Mouse (Mus musculus): Measurements from ENCODE around the gene Dhx30.
"Not testable (repeated sequence)": the region's sequence is repeated elsewhere in the genome, so short reads cannot be mapped to it uniquely, and the experiment has no call there.

The Dhx30 gene

DNA sequence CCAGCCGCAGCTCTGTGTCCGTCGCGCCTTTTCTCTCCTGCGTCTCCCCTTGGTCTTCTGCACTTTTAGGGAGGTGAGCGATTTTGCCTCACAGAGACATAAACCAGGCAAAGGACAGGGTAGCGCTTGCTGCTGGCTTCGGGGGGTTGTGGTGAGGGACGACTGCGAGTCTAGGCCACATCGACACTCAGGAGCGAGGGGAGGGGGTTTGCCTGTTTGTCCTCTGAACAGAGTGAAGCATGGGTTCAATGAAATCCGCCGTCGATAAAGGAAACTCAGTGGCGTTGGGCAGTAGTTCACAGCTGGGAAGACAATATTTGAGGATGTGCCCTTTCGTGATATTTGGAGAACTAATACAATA, at the start of gene Dhx30:
TSS of gene Dhx30 (minus strand) at position 52 of the 361 bp plus-strand sequence.
- no peak for DNase-seq (ENCODE audit: low spot score)

DNA sequence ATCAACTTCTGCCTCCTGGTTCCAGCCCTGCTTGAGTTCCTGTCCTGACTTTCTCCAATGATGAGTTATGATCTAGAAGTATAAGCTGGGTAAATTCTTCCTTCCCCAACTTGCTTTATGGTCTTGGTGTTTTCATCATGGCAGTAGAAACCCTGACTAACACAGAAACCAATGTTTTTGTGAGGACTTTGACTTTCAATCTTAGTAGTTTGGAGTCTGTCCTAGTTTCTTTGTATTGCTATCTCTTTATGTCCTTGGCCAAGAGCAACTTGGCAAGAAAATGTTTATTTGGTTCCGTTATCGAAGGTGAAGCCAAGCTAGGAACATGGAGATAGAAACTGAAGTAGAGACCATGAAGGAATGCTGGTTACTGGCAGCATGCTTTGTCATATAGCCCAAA, 45.4 kb upstream of the Dhx30 start:
- no peak for DNase-seq (ENCODE audit: low spot score)

DNA sequence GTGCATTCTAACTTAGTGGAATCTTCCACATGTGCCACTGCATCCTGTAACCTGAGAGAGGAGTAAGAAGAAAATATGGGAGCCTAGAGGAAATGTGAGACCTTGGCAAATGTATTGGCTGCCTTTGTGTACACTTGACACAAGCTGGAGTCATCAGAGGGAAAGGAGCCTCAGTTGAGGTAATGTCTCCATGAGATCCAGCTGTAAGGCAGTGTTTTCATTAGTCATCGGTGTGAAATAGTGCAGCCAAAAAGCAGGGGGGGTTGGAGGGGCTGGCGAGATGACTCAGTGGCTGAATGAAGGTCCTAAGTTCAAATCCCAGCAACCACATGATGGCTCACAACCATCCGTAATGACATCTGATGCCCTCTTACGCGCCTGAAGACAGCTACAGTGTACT, 44.8 kb upstream of the Dhx30 start:
- DNase-seq (ENCODE audit: low spot score) = no peak

DNA sequence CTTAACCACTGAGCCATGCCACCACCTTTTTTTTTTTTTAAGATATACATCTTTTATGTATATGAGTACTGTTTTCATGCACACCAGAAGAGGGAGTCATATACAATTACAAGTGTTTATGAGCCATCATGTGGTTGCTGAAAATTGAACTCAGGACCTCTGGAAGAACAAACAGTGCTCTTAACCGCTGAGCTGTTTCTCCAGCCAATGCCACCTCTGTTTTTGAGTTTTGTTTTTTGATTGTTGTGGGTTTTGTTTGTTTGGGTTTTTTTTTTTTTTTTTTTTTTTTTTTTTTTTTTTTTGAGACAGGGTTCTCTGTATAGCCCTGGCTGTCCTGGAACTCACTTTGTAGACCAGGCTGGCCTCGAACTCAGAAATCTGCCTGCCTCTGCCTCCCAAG, 42.9 kb upstream of the Dhx30 start:
- not testable (repeated sequence) for DNase-seq (ENCODE audit: low spot score)

DNA sequence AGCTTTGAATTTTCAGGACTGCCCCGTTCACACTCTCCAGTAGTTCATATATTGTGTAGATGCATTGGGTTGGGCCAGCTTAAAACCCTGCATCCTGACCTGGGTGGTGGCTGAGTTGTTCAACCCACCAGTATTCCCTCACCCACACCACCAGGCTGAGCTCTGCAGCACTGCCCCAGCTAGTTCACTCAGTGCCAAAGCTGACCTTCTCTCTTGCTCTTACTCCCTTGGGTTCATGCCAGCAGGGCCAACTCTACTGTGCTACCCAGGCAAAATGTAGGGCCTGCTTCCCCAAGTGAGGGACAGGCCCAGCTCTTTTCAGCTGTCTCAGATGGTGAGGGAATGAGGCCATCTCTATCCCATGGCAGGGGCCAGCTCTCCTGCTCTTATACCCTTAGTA, 41.4 kb upstream of the Dhx30 start:
- DNase-seq (ENCODE audit: low spot score) = peak; percentile 16

DNA sequence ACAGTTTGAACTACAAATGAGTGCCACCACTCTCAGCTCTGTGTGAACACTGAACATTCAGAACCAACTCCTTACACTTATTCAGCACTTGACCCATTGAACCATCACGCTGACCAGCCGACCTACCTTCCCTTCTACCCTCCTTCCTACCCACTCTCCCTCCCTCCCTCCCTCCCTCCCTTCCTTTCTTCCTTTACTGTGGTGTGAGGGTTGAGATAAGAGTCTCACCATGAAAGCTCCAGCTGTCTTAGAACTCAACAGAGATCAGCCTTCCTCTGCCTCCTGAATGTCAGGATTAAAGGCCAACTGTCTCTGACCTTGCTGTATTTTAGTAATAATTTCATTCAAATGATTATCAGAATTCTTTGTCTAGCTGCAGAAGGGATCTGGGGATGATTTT, 31.0 kb upstream of the Dhx30 start:
- no peak for DNase-seq (ENCODE audit: low spot score)

DNA sequence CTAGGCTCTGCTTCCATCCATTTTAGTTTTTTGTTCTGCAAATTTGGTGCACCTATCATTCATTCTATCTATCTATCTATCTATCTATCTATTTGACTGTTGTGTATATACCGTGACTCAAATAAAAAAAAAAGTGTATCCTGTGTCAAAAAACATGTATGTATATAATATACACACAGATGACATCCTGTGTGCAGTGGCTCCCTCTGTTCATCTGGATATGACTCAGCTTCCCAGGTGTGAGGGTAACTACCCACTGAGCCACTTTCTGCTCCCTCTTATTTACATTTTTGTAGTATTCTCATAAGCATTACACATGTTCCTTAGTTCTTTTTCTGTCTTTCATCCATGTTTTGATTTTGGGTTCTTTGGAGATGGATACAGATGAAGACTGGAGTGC, 24.5 kb upstream of the Dhx30 start:
- DNase-seq (ENCODE audit: low spot score) = no peak

DNA sequence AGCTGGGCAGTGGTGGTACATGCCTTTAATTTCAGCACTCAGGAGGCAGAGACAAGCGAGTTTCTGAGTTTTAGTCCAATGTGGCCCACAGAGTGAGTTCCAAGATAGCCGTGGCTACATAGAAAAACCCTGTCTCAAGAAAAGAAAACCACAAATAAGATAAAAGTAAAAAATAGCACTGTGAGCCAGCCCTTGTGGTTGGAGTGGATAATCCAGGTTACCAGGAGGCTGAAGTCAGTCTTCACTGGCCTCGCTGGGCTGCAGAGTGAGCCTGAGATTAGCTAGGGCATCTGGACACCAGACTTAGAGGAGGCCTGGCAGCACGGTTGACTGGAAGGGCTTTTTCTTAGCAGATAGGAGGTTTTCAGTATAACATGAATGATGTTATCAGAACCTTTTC, 21.5 kb upstream of the Dhx30 start:
- DNase-seq (ENCODE audit: low spot score) = no peak

DNA sequence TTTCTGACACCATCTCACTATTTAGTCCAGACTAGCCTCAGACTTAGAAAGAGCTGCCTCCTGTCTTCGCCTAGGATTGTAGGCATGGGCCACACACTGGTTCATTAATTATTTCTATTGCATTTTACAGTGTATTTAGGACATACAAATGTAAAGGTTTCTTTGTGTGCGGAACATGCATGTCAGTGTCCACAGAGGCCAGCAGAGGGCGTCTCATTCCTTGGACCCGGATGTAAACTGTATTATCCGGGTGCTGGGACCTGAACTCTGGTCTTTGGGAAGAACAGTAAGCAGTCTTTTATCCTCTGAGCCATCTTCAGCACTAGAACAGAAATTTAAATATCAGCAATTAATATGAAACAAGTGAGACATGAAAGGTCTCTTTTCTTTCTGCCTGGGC, 16.5 kb upstream of the Dhx30 start:
- DNase-seq (ENCODE audit: low spot score) = no peak

DNA sequence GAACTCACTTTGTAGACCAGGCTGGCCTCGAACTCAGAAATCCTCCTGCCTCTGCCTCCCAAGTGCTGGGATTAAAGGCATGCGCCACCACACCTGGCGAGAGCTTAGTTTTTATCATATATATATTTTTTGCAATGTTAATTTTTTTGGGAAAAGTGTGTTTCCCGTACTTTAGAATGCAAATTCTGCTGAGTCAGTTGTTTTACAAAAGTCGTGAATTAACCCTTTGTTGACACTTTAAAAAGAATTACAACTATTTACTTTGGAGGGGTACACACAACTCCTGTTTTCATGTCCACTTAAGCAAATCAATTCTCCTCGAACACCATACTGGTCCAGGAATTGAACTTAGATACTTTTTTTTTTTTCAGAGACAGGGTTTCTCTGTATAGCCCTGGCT, 15.3 kb upstream of the Dhx30 start:
- no peak for DNase-seq (ENCODE audit: low spot score)

DNA sequence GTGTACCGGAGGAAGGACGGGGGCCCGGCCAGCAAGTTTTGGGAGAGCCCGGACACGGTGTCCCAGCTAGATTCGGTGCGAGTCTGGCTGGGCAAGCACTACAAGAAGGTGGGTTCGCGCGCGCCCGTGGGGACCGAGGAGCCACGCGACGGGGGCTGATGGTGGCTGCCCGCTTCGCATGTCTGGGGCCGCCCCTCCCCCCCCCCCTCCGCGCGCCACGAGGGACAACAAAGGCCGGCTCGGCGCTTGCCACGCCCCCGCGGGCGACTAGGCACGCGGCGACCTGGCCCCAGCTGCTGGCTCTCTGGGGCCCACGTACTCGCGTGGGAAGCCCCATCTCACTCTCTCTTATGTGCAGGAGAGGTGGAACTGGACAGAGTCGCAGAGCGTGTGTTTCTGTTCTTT, 14.6 kb upstream of the Dhx30 start:
- DNase-seq (ENCODE audit: low spot score) = no peak

DNA sequence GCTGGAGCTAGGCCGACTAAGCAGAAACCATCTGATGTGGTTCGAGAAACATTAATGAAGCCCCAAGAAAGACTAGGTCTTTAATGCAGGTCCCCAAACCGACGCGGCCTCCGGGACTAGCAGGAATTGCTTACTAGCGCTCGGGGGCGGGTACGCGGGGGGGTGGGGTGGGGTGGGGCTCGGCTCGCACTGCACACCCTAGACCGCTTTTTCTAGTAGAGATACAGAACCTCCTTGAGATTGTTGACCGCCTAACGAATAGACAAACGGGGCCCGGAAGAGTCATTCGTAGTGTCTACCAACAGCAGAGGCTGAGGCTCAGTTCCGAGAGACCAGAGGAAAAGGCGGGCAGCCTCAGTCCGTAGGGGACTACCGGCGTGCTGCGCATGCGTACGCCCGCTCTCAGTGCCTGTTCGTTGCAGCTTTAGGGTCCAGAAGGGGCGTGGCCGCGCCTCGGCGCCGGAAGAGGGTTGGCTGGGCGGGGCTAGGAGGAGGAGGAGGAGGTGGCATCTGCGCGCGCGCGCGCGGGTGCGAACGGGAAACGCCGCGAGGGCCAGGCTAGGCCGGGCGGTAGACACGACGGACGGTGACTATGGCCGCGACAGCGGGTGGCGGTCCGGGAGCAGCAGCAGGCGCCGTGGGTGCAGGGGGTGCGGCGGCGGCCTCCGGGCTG, 14.0 kb upstream of the Dhx30 start:
- DNase-seq (ENCODE audit: low spot score) = peak; percentile 98

DNA sequence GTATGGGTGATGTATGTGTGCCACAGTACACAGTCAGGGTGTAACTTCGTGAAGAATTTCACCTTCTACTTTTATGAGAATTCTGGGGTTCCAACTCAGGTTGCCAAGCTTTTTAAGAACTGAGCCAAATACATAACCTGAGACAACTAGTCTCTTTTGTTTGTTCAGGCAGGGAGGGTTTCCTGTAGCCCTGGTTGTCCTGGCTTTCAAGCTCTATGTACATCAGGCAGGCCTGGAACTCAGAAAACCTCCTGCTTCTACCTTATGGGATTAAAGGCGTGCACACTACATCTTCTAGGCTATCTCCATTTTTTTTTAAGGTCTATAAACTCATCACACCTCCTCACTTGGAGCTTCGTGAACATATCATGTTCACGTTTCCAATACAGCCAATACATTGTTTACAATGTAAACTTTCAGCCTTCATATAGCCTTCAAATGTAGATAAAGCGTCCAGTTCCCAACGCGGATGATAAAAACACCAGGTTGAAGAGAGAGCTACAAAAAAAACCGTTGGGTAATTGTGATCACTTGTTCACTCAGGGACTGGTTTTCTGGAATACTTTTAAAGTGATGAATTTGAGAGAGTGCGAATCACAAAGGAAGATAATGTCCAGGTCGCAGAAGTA, 13.4 kb upstream of the Dhx30 start:
- DNase-seq (ENCODE audit: low spot score) = no peak

DNA sequence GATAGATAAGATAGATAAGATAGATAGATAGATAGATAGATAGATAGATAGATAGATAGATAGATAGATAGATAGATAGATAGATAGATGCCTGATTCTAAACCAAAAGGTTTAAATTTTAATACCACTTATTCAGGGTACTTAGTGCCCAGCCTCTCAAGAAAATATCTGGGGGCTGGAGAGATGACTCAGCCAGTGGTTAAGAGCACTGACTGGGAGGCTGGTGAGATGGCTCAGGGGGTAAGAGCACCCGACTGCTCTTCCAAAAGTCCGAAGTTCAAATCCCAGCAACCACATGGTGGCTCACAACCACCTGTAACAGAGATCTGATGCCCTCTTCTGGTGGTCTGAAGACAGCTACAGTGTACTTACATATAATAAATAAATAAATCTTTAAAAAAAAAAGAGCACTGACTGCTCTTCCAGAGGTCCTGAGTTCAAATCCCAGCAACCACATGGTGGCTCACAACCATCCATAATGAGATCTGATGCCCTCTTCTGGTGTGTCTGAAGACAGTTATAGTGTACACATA, 6.4 kb upstream of the Dhx30 start:
- not testable (repeated sequence) for DNase-seq (ENCODE audit: low spot score)

DNA sequence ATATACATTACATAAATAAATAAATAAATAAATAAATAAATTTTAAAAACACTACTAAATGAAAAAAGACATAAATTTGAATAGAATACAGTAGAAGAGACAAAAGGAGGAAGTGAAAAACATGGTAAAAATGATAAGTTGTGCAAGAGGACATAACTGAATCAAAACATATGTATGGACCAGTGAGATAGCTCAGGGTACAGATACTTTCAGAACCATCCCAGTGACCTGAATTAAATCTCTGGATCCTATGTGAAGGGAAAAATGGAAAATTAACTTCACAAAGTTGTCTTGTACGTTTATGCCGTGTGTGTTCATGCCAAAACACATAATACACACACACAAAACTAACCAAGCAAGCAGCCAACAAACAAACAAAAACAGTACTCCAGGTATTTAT, 5.7 kb upstream of the Dhx30 start:
- DNase-seq (ENCODE audit: low spot score) = no peak

DNA sequence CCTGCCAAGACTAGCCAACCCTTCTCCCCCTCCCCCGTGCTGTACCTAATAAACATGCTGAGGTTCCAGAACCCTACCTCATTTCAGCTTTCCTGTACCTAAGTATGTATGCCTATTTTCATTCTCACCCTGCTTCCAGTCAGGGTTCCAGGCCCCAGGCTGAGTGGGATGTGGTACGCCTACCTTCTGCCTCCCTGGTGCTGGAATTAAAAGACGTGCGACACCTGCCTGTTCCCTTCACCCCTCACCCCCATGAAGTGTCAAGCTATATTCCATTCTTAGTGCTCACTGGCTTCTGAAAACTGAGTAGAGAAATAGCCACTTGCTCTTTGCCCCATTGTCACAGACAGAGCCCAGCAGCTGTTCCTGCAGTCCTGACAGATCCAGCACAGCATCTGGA, 3.8 kb upstream of the Dhx30 start:
- no peak for DNase-seq (ENCODE audit: low spot score)

DNA sequence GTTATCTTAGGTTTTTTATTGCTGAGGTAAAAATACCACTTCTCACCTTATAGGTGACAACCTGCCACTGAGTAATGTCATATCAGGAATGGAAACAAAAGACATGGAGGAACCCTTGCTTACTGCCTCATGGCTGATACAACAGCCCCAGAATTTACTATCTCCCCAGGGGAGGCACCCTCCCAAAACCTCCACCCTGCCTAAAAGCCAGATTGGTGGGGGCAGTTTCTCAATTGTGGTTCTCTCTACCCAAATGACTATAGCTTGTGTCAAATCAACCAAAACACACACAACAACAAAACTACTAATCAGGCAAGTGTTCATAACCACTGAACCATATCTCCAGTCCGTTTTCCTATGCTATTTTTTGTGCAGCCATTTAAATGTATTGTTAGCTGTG, 619 bp upstream of the Dhx30 start:
- DNase-seq (ENCODE audit: low spot score) = no peak

DNA sequence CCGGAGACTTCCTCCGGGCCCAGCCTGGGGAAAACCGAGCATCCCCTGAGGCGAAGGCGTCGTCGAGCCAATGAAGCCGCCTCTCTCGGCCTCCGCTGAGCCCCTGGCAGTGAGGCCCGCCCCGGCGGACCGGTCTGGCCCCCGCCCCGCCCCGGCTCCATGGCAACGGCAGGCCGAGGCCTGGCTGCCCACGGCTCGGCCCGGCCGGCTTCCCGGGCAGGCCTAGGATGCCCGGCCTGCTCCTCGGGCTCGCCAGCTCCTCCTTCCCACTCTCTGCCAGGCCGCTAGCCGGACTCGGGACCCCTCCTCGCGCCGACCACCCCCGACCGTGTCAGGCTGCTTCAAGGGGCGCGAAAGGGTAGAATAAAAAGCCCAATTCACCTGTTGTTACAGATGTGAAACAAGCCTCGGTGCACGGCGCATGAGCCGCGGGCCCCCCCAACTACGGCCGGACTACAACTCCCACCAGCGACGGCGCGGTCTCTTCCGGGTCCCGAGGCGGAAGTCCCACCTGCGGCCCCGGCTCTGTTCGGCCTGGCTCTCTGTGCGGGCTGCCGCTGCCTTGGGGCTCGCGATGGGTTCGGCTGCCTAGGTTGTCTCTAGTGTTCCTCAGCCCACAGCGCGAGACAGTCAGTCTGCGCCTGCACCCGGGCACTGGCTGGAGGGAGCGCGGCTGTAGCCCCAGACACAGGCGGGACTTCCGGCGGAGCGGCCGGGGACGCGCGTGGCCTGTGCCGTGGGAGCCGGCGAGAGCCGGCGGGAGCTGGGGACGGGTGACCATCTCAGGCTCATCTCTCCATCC, 452 bp downstream of the Dhx30 start, which contains the start of gene Smarcc1:
TSS of gene Smarcc1 (plus strand) at position 732 of the 802 bp plus-strand sequence.
- DNase-seq (ENCODE audit: low spot score) = peak; percentile 81

DNA sequence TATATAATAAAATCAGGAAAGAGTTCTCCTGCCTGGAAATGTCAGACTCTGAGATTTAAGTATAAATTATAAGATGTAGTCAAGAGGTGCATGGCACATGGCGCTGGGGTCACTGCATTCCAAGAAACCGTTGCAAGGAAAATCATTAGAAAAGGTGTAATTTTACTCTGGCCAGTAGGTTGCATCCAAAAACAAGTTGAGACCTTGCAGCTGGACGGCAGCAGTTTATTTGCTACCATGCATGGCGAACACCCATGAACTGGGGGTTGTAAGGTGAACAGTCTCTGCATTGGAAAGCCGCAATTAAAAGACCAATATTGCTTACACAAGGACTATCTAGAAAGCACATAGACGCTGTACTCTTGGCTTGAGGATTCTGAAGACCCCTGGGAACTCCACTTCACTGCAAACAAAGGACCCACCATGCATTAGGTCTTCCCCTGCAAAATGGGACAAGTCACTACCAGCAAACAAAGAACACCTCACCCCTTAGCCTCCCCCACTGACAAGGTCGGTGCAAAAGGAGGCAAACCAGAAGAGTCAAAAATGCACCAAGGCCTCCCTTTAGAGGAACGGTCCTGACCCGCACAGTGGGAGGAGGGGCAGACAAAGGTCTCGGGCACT, 1.2 kb downstream of the Dhx30 start:
- no peak for DNase-seq (ENCODE audit: low spot score)

DNA sequence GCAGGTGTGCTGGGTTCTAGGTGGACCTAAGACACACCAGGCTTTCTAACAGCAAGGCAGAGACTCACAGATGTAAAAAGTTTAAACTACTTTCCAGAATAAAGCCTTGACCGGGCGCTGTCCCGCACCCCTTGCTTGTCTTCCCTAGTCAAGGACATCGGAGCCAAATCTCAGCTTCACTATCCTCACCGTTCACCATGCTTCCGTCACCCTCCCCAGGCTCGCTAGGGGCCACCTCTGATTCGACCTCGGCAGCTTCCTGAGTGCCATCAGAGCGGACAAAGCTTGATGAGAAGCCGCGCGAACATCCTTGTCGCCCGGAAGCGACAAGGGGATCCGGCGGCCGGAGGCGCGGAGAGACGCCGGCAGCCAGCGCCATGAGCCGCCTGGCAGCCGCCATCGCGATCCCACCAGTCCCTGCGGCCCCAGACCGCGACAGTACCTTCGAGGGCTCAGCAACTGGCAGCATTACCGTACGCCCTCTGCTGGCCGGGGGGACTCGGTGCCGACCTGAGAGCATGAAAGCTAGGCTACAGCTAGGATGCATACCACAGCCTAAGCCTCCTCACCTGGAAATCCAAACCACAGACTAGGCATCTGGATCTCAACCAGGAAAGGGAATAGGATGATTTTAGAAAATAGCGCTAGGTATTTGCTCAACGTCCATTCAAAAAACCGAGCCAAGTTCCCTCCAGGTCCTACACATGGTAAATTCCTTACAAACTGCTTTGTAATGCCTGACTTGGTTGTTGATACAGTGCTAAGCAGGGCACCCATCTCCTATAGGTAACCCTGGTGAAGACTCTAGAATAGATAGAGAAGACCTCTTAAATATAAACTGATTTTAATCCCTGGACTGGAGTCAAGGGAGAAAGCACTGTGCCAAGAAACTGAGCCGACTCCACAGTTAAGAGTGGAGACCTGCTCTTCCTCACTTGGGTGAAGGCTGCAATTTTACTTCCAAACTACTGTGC, 16.7 kb downstream of the Dhx30 start:
- peak; percentile 80 for DNase-seq (ENCODE audit: low spot score)

DNA sequence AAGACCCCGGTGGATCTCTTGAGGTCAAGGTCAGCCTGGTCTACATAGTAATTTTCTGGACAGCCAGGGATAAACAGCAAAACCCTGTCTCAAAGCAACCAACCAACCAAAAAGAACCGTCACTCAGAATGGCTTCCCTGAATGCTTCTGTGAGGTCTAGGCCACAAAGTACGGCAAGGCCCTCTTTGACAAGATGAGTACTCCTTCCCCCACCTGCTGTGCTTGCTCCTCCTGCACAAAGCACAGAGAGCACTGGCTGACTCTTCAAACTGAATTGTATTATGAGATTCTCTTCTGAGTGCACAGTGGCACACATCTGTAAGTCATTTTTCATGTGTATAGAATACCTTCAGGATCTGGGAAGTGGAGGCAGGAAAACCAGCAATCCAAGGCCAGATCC, 19.8 kb downstream of the Dhx30 start:
- DNase-seq (ENCODE audit: low spot score) = no peak

Measured in ovary, adult 18-20 months (tissue).